Mouse (Mus musculus): ENCODE data around the gene 2310011J03Rik. TPM values are rescaled to one million over a fixed set of nuclear protein-coding genes. Genes with fewer than 3 reads are reported as not detected.

The 2310011J03Rik gene
- 0.69 TPM for polyA plus RNA-seq (2014; fragmentation: Illumina TruSeq; extraction: RNeasy Lipid Tissue Mini Kit (QIAGEN cat#74804); ENCODE audit: low read depth, low replicate concordance)

DNA sequence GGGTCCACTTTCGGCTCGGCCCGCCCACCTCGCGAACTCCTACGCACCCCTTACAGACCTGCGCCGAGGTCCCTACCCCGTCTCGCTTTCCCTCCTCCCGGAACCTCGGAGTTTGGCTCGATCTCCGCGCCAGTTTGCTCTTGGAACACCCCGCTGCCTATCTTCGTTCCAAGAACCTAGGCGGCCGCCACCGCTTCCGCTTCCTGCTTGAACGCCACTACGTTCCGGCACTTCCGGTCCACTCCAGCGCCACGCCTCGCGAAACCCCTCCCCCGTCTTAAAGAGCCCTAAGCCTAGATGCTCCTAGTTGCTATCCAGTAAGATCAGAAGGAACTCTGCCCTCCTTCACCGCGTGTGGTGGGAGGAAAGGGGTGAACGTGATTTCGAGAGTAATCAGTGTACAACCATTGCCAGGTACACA is at the start of gene 2310011J03Rik:
Gene 2310011J03Rik (minus strand): TSS at position 198 of the 421 bp plus-strand sequence.

DNA sequence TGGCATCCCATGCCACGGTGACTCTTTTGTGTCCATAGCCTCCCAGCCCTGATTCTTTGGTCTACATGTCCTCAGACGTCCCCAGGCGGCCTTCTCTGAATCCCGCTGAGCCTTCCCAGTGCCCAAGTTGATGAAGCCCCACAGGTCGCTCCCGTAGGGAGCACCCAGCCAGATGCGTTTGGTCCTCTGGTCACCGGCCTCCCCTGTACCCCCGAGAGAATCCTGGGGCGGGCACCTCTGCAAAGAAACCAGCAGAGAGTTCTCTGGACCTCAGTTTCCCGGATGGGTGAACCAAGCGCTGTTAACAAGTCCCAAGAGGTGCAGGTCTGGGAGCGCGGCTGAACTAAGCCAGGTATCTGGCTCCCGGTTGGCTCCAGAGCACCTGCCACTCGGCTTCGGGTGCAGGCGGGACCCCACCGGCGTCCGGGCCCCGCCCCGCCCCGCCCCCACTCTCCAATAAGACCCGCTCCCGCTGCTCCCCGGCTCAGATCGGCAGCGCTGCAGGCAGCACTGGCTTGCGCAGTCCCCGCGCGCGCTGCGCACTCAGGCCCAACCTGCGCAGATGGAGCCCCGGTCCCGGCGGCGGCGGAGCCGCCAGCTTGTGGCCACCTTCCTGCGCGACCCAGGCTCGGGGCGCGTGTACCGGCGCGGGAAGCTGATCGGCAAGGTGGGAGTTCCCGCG is 35.8 kb upstream of the 2310011J03Rik start, which contains the start of gene Plk5:
Gene Plk5 (plus strand): TSS at position 459 of the 682 bp plus-strand sequence.

DNA sequence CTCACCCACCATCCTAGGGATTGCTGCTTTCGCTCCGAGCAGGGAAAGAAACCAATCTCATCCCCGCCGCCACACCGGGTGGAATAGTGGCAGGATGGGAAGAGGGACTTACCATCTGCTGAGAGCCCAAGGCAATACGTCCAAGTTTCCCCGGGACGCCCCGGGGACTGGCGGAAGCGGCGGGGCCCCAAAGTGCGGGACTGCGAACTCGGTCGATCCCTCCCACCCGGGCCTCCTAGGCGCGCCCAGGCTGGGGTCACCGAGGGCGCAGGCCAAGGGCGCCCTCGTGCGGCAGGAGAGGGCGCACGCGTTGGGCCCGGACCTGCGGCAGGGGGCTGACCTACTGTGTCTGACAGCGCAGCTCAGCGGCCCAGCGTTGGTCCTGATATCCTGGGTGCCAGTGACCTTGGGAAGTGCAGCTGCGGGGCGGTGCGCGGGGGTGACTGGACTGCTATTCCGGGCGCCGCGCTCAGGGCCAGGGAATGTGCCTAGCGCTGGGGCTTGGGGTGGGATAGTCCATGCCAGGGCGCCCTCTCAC is 28.0 kb upstream of the 2310011J03Rik start, which contains the start of gene Adamtsl5:
Gene Adamtsl5 (minus strand): TSS at position 169 of the 538 bp plus-strand sequence.

DNA sequence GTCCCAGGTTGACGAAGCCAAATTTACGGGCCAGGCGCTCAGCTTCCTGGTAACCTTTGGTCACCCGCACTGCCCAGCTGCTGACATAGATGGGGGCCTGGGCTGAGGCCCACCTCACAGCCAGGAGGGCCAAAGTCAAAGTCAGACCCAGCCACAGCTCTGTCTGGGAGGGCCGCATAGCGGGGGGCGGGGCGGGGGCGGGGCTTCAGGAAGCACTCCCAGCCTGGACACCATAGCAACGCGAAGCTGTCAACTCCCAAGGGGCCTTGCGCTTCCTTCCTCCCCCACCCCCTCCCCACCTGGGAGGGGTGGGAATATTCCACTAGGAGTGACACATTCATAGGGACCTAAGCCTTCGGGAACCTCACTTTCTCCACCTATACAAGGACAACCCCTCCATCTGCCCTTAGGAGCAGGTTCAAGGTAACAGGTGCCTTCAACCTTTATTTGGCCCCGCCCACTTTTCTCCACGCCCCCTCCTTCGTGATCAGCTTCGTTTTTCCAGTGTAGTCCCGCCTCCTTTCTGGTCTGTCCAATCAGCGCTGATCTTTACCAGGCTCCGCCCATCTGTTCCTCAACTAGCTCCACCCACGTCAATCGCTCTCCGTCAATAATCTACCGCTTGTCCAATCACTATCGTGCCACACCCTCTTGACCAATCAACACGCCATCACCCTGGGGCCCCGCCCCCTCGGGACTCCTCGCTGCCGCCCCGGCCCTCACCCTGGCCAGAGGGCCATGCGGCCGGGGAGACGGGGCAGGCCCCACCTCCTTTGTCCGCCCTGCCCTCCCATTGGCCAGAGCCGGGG is 9.1 kb upstream of the 2310011J03Rik start, which contains the start of the genes Pcsk4 and Reep6:
Gene Pcsk4 (minus strand): TSS at position 226 of the 809 bp plus-strand sequence.
Gene Reep6 (plus strand): TSS at position 681 of the 809 bp plus-strand sequence.

DNA sequence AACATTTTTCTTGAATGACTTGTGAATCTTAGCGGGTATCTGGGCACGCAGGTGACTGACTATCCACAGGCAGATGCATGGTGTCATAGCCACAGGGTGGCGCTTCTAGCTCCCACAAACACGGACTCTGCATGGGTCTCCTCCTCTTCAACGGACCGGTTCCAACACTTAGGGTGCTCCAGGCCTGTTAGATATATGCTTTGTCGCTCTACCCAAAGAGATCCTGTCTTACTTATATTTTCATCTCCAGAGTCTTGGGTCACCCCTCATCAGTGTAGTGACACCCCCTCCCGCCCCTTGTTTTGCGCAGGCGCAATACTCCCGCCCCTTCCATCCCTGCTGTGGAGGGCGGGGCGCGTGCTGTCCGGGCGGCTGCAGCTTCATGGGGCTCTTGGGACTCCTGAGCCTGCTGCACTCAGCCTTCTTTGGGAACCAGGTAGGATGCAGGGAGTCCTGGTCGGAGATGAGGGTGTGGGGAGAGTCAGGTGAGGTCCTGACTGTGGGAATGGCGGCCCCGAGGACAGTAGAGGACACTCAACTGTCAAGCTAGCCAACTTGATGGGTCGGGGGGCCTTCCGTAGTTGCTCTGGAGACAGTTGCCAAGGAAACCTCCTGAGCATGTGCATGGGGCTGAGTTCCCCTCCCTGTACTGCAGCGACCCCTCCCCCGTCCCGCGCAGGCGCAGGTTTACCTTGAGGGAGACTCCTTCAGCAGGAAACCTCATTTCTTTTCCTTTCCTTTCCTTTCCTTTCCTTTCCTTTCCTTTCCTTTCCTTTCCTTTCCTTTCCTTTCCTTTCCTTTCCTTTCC is 24.5 kb downstream of the 2310011J03Rik start, which contains the start of gene Apc2:
Gene Apc2 (plus strand): TSS at position 360 of the 808 bp plus-strand sequence.

DNA sequence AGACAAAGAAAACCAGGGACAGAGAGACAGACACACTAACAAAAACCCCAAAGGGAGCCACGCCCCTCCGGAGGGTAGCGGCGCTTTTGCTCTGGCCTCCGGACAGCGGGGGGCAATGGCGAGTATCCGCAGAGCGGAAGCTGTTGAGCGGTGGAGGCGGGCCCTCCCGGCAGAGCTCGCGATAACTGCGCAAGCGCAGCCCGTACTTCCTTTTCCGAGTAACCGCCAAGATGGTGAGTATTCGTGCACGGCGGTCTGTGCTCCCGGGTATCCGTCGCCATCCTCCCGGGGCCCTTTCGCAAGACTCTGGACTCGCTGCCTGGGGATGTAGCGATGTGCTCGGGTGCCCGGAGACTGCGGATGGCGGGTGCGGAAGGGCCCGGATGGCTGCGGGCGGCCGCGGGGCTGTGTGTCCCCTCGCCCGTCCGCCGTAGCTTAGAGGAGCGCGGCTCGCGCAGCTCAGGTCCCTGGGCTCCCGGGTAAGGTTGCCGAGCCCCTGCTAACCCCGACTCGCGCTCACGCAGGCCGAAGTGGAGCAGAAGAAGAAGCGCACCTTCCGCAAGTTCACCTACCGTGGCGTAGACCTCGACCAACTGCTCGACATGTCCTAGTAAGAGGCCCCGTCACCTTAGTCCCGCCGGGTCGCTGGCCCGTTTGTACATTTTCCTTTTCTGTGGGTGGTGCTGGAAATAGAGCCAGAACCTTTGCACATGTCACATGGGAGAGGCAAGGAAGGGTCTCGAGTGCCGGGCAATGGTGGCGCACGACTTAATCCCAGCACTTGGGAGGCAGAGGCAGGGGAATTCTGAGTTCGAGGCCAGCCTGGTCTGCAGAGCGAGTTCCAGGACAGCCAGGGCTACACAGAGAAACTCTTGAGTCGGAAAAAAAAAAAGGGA is 27.8 kb downstream of the 2310011J03Rik start, which contains the start of gene Rps15:
Gene Rps15 (plus strand): TSS at position 203 of the 896 bp plus-strand sequence.

Other genes starting within 250 kb of the 2310011J03Rik start
- gene Sbno2, start 215.0 kb downstream of the 2310011J03Rik start, polyA plus RNA-seq (2014; fragmentation: Illumina TruSeq; extraction: RNeasy Lipid Tissue Mini Kit (QIAGEN cat#74804); ENCODE audit: low read depth, low replicate concordance): 0.64 TPM
- gene Stk11, start 204.7 kb downstream of the 2310011J03Rik start, polyA plus RNA-seq (2014; fragmentation: Illumina TruSeq; extraction: RNeasy Lipid Tissue Mini Kit (QIAGEN cat#74804); ENCODE audit: low read depth, low replicate concordance): 9.5 TPM
- gene Atp5d, start 181.9 kb downstream of the 2310011J03Rik start, polyA plus RNA-seq (2014; fragmentation: Illumina TruSeq; extraction: RNeasy Lipid Tissue Mini Kit (QIAGEN cat#74804); ENCODE audit: low read depth, low replicate concordance): 4.3 TPM
- not detected for gene Cbarp, start 179.7 kb downstream of the 2310011J03Rik start, polyA plus RNA-seq (2014; fragmentation: Illumina TruSeq; extraction: RNeasy Lipid Tissue Mini Kit (QIAGEN cat#74804); ENCODE audit: low read depth, low replicate concordance)
- gene Midn, start 172.3 kb downstream of the 2310011J03Rik start, polyA plus RNA-seq (2014; fragmentation: Illumina TruSeq; extraction: RNeasy Lipid Tissue Mini Kit (QIAGEN cat#74804); ENCODE audit: low read depth, low replicate concordance): 5.2 TPM
- gene Cirbp, start 154.6 kb downstream of the 2310011J03Rik start, polyA plus RNA-seq (2014; fragmentation: Illumina TruSeq; extraction: RNeasy Lipid Tissue Mini Kit (QIAGEN cat#74804); ENCODE audit: low read depth, low replicate concordance): 8.9 TPM
- 1.1 TPM for gene 1600002K03Rik, start 147.6 kb downstream of the 2310011J03Rik start, polyA plus RNA-seq (2014; fragmentation: Illumina TruSeq; extraction: RNeasy Lipid Tissue Mini Kit (QIAGEN cat#74804); ENCODE audit: low read depth, low replicate concordance)
- not detected for gene Efna2, start 141.1 kb downstream of the 2310011J03Rik start, polyA plus RNA-seq (2014; fragmentation: Illumina TruSeq; extraction: RNeasy Lipid Tissue Mini Kit (QIAGEN cat#74804); ENCODE audit: low read depth, low replicate concordance)
- 1.5 TPM for gene Mum1, start 94.1 kb downstream of the 2310011J03Rik start, polyA plus RNA-seq (2014; fragmentation: Illumina TruSeq; extraction: RNeasy Lipid Tissue Mini Kit (QIAGEN cat#74804); ENCODE audit: low read depth, low replicate concordance)
- 3.2 TPM for gene Ndufs7, start 71.4 kb downstream of the 2310011J03Rik start, polyA plus RNA-seq (2014; fragmentation: Illumina TruSeq; extraction: RNeasy Lipid Tissue Mini Kit (QIAGEN cat#74804); ENCODE audit: low read depth, low replicate concordance)
- 20.3 TPM for gene Gamt, start 59.5 kb downstream of the 2310011J03Rik start, polyA plus RNA-seq (2014; fragmentation: Illumina TruSeq; extraction: RNeasy Lipid Tissue Mini Kit (QIAGEN cat#74804); ENCODE audit: low read depth, low replicate concordance)
- gene Dazap1, start 59.1 kb downstream of the 2310011J03Rik start, polyA plus RNA-seq (2014; fragmentation: Illumina TruSeq; extraction: RNeasy Lipid Tissue Mini Kit (QIAGEN cat#74804); ENCODE audit: low read depth, low replicate concordance): 13.7 TPM
- gene Rps15, start 28.1 kb downstream of the 2310011J03Rik start, polyA plus RNA-seq (2014; fragmentation: Illumina TruSeq; extraction: RNeasy Lipid Tissue Mini Kit (QIAGEN cat#74804); ENCODE audit: low read depth, low replicate concordance): 3.6 TPM
- gene Apc2, start 24.6 kb downstream of the 2310011J03Rik start, polyA plus RNA-seq (2014; fragmentation: Illumina TruSeq; extraction: RNeasy Lipid Tissue Mini Kit (QIAGEN cat#74804); ENCODE audit: low read depth, low replicate concordance): not detected
- gene Pcsk4, start 9.0 kb upstream of the 2310011J03Rik start, polyA plus RNA-seq (2014; fragmentation: Illumina TruSeq; extraction: RNeasy Lipid Tissue Mini Kit (QIAGEN cat#74804); ENCODE audit: low read depth, low replicate concordance): 0.32 TPM
- gene Reep6, start 9.4 kb upstream of the 2310011J03Rik start, polyA plus RNA-seq (2014; fragmentation: Illumina TruSeq; extraction: RNeasy Lipid Tissue Mini Kit (QIAGEN cat#74804); ENCODE audit: low read depth, low replicate concordance): 47.3 TPM
- 0.13 TPM for gene Adamtsl5, start 27.9 kb upstream of the 2310011J03Rik start, polyA plus RNA-seq (2014; fragmentation: Illumina TruSeq; extraction: RNeasy Lipid Tissue Mini Kit (QIAGEN cat#74804); ENCODE audit: low read depth, low replicate concordance)
- not detected for gene Plk5, start 35.9 kb upstream of the 2310011J03Rik start, polyA plus RNA-seq (2014; fragmentation: Illumina TruSeq; extraction: RNeasy Lipid Tissue Mini Kit (QIAGEN cat#74804); ENCODE audit: low read depth, low replicate concordance)
- 1.4 TPM for gene Mex3d, start 67.1 kb upstream of the 2310011J03Rik start, polyA plus RNA-seq (2014; fragmentation: Illumina TruSeq; extraction: RNeasy Lipid Tissue Mini Kit (QIAGEN cat#74804); ENCODE audit: low read depth, low replicate concordance)
- 0.98 TPM for gene Mbd3, start 79.0 kb upstream of the 2310011J03Rik start, polyA plus RNA-seq (2014; fragmentation: Illumina TruSeq; extraction: RNeasy Lipid Tissue Mini Kit (QIAGEN cat#74804); ENCODE audit: low read depth, low replicate concordance)
- 3.9 TPM for gene Uqcr11, start 86.3 kb upstream of the 2310011J03Rik start, polyA plus RNA-seq (2014; fragmentation: Illumina TruSeq; extraction: RNeasy Lipid Tissue Mini Kit (QIAGEN cat#74804); ENCODE audit: low read depth, low replicate concordance)
- gene Tcf3, start 113.1 kb upstream of the 2310011J03Rik start, polyA plus RNA-seq (2014; fragmentation: Illumina TruSeq; extraction: RNeasy Lipid Tissue Mini Kit (QIAGEN cat#74804); ENCODE audit: low read depth, low replicate concordance): 1.3 TPM
- gene Onecut3, start 174.3 kb upstream of the 2310011J03Rik start, polyA plus RNA-seq (2014; fragmentation: Illumina TruSeq; extraction: RNeasy Lipid Tissue Mini Kit (QIAGEN cat#74804); ENCODE audit: low read depth, low replicate concordance): not detected
- not detected for gene Atp8b3, start 218.6 kb upstream of the 2310011J03Rik start, polyA plus RNA-seq (2014; fragmentation: Illumina TruSeq; extraction: RNeasy Lipid Tissue Mini Kit (QIAGEN cat#74804); ENCODE audit: low read depth, low replicate concordance)
- 0.72 TPM for gene Rexo1, start 241.0 kb upstream of the 2310011J03Rik start, polyA plus RNA-seq (2014; fragmentation: Illumina TruSeq; extraction: RNeasy Lipid Tissue Mini Kit (QIAGEN cat#74804); ENCODE audit: low read depth, low replicate concordance)